Mouse (Mus musculus) R1 (cell line): ENCODE measurements around the gene Zfp362.

Source experiments
- DNase-seq: peaks from one replicate; pipeline ENCODE4 v3.0.0-alpha.2; 2018; ENCODE audit warnings: low read depth, low spot score

Gene Zfp362

GRCm38 (mm10) chr4:128801675-128802465, 4.0 kb downstream of the Zfp362 start:
- DNase-seq, result no peak

DNA sequence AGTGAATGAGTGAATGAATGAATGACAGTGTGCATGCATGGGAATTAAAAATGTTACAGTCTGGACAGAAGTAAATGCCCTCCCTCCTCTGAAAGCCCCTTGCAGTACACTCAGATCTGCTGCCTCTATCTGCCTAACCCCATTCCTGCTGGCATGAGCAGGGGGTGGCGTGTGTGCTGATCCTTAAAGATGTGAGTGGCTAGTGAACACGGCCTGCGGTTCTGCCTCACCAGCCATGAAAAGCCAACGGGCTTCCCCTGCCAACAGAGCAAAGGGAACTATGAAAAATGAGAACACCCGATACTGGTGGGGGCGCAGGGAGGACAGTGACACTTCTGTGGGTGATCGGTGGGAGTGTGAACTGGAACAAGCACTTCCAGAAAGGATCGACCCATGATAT, 9.1 kb downstream of the Zfp362 start:
- DNase-seq, result no peak

- DNase-seq, result peak; percentile 75
Measured at GRCm38 (mm10) chr4:128795596-128795995, 10.2 kb downstream of the Zfp362 start.

DNA sequence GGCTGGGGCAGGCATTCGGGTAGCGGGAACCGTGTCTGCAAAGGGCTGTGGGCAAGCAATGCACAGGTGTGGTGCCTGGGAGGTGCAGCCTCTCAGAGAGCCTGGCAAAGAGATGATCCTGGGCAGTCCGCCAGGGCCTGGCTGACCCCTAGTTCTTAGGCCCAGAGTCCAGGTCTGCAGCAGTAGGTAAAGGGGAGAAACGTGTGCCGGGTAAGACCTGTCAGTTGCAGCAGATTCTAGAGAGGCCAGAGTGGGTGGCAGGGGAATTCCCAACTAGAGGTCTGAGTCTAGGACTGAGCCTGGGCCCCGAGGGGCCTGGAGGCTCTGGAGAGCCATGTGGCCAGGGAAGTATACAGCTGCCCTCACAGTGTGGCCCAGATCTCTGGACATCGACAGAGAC, 11.6 kb downstream of the Zfp362 start:
- DNase-seq, result no peak

DNA sequence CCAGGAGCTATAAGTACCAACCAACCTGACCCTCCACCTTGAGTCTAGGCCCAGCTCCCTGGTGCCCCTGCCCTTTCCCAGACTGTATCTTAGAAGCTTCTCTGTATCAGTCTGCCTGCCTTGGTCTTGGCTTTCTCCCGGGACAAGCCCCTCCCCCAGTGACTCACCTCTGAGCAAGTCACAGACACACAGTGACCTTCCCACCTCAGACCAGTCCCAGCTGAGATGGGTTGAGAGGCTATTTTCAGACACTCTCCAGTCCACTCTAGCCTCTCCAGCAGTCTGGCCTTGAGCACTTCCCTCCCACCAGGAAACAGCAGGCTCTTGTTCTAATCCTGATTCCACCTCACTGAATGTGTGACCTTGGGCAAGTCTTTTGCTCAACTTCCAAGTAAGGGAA, 12.1 kb downstream of the Zfp362 start:
- DNase-seq, result no peak

GRCm38 (mm10) chr4:128789646-128790045, 16.2 kb downstream of the Zfp362 start:
- peak; percentile 54 for DNase-seq

GRCm38 (mm10) chr4:128788108-128788507, 17.7 kb downstream of the Zfp362 start:
- DNase-seq, result no peak

GRCm38 (mm10) chr4:128787023-128787939, 18.6 kb downstream of the Zfp362 start:
- DNase-seq, result no peak

- no peak for DNase-seq
Measured at GRCm38 (mm10) chr4:128785921-128786654, 19.8 kb downstream of the Zfp362 start.

DNA sequence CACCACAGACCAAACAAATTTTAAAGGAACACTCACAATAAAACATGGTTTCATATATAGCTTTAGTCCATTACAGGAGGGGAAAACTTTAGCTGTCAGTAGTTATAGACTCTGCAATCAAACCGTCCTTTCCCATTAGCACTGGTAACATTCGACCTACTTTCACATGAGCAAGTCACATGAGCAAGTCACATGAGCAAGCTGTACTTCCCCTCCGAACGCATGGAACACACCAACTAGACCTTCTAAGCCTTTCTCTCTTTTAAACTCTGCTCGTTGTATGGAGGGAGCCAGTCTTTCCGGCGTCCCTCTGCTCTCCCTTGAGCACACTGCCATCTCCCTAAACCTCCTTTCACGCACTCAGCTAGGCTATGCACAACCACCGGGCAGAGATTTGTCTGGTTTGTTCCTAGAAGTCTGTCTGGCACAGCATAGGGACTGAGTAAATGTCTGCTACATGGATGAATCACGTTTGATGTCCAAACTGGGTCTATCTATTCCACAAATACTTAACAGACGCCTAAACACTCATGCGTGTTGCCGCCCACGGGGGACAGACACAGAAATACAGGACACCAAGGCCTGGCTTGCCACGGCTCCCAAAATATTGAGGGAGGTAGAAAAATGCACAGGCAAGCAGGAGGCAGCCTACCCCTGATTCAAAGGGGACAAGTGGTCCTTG, 20.8 kb downstream of the Zfp362 start:
- DNase-seq, result no peak

GRCm38 (mm10) chr4:128782645-128783044, 23.2 kb downstream of the Zfp362 start:
- no peak for DNase-seq

DNA sequence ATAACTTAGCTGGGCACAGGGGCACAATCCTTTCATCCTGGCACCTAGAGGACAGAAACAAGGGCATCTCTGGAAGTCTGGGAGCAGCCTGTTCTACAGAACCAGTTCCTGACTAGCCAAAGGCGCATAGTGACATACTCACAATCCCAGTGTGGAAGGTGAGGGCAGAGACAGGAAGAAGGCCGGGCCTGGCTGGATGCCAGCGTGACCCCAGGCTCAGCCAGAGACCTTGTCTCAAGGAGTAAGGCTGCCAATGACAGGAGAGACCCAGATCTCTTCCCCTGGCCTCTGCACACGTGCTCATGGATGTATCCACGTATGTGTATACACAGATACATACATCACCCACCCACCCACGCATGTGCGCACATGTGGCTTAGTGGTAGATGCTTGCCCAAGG, 23.8 kb downstream of the Zfp362 start:
- DNase-seq, result no peak

GRCm38 (mm10) chr4:128777593-128777992, 28.3 kb downstream of the Zfp362 start:
- no peak for DNase-seq

DNA sequence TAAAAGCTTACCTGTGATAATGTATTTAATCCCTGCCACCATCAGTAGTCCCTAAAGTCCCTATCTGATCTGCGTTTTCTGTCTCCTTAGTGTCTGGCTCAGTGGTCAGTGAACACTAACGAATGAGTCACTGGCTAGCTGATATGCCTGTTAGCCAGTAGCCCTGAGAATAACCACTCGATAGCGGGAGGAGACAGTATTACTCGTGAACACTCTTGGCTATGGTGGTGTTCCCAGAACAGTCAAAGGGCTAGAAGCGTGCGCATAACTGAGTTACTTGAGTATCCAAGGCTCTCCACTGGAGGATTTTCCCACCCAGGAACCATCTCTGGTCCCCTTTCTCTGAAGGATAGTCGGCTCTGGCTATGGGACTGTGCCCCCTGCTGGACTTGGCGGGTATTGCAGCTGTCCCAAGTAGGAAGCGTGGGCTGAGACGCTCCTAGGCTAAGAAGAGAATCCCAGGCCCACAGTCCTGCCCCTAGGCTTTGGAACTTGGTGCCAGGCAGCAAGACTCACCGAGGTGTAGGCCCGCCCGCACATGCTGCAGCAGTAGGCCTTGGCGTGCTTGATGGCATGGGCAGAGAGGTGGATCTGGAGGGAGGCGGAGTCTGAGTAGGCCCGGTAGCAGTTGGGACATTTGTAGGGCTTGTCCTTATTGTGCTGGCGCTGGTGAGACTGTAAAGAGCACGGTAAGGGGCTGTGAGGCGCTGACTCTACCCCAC, 29.1 kb downstream of the Zfp362 start:
- peak; percentile 85 for DNase-seq

DNA sequence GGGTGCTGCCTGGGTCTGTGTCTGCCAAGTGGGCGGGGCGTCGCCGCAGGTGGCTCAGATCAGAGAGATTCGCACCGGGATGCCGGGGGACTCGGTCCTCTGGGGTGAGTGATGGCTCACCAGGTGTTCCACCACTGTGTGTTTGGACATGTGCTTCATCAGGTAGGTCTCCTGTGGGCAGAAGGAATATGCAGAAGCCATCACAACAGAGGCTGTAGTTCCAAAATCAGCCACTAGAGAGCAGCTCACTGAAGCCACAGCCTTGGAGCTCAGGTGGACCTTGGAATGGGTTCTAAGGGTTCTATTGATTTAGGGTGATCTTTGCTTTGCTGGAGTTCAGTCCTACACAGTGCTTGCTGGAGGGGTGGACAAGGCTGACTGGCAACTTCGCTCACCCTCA, 31.4 kb downstream of the Zfp362 start:
- DNase-seq, result peak; percentile 77

GRCm38 (mm10) chr4:128773820-128774219, 32.0 kb downstream of the Zfp362 start:
- no peak for DNase-seq

- DNase-seq, result no peak
Measured at GRCm38 (mm10) chr4:128770698-128771097, 35.1 kb downstream of the Zfp362 start.

DNA sequence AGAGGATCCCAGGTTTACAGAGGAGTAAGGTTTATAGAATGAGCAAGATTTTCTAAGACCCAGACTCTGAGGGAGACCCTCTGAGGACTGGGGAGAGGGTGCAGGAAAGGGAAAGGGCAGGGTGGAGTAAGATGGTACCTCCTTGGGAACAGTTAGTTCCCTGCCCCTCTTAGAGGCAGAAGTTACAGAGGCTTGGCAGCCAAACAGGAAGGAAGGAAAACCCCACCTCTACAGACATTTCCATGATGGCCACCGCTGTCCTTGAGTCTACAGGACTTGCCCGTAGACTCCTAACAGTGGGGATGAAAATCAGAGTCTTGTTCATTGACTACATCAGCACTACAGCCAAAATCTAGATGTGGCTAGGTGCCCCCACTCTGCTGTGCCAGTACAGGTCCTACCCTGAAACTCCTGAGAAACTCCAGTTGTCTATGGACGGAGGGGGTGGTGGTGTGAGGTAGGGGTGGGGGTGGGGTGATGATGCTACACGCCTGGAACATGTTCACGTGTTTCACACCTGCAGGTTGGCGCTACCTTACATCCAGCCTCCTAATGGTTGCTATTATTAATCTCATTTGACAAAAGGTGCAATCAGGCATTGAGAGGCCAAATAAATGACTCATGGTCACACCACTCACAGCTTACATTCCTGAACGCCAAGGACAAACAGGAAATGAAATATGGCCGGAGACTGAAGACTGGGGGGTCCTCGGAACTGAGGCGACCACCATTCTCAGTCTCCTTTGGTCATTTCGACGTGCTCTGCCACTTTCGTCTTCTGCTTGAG, 36.1 kb downstream of the Zfp362 start:
- no peak for DNase-seq

DNA sequence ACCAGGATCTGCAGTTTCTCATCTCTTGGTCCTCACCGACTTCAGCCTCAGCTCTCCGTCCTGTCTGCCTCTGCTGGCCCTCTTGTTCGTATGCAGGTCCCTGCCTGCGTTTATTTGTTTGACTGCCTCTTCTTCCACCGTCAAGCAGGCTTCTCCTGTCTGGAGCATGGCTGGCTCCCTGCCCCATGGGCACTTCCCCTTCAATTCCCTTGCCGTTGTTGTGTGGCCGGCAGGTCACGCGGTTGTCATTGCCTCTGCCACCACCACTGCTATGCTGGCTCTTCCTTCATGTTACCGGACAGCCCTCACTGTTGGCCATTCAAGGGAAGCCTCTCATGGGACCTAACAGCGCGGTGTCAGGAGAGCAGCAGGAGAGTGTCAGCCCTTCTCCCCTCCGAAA, 37.7 kb downstream of the Zfp362 start:
- DNase-seq, result no peak

GRCm38 (mm10) chr4:128766929-128767328, 38.9 kb downstream of the Zfp362 start:
- no peak for DNase-seq
